Mouse (Mus musculus): ENCODE measurements around the gene Znrf3. TPM values are rescaled to one million over a fixed set of nuclear protein-coding genes. Genes with fewer than 3 reads are reported as not detected.

The Znrf3 gene
- polyA plus RNA-seq, 1 experiment from 2014 or later = 5.4 TPM

GRCm38 (mm10) chr11:5255509-5256014 lies 189.1 kb downstream of the Znrf3 start:
- H3K9me3 ChIP-seq (replicated peaks) = no peaks in the 10 kb centered on the region
- H3K4me3 ChIP-seq = no peak overlapping the region
- no peak overlapping the region for H3K9ac ChIP-seq
- no peak for ATAC-seq
- 56% methylated on average over 9 of the region's 9 CpGs for WGBS (ENCODE audit: insufficient replicate concordance)
- H3K27me3 ChIP-seq (replicated peaks) = peaks cover 15% of the 10 kb centered on the region
- H3K27ac ChIP-seq = no peak overlapping the region
- peaks cover 20% of the 10 kb centered on the region for H3K4me1 ChIP-seq
- H3K4me2 ChIP-seq = no peak overlapping the region
- no peaks in the 10 kb centered on the region for H3K36me3 ChIP-seq

- H3K36me3 ChIP-seq = no peaks in the 10 kb centered on the region
- peaks cover 1% of the 10 kb centered on the region; the same call in 1 of the 2 replicates for H3K27me3 ChIP-seq (replicated peaks)
- H3K4me3 ChIP-seq = no peak overlapping the region
- WGBS (ENCODE audit: insufficient replicate concordance) = 73% methylated on average over 2 of the region's 2 CpGs
- H3K9ac ChIP-seq = no peak overlapping the region
- H3K9me3 ChIP-seq (replicated peaks) = no peaks in the 10 kb centered on the region
- H3K4me2 ChIP-seq = no peak overlapping the region
- peaks cover 24% of the 10 kb centered on the region for H3K4me1 ChIP-seq
- H3K27ac ChIP-seq = no peak overlapping the region
- no peak for ATAC-seq
These were observed 190.6 kb downstream of the Znrf3 start for GRCm38 (mm10) chr11:5254016-5254415.

- ATAC-seq = no peak
These were observed 191.1 kb downstream of the Znrf3 start for GRCm38 (mm10) chr11:5253528-5253927.

GRCm38 (mm10) chr11:5252727-5253126 lies 191.9 kb downstream of the Znrf3 start:
- Histone ChIP-seq H3K9ac (no peak overlapping the region), H3K4me3 (no peak overlapping the region), H3K4me2 (no peak overlapping the region), H3K27me3 (replicated peaks) (no peaks in the 10 kb centered on the region), H3K4me1 (peaks cover 36% of the 10 kb centered on the region), H3K27ac (no peak overlapping the region), H3K36me3 (no peaks in the 10 kb centered on the region), H3K9me3 (replicated peaks) (no peaks in the 10 kb centered on the region)
- 79% methylated on average over 8 of the region's 8 CpGs for WGBS (ENCODE audit: insufficient replicate concordance)
- no peak for ATAC-seq

More at GRCm38 (mm10) chr11:5253528-5253927, 191.1 kb downstream of the Znrf3 start:
- Histone ChIP-seq H3K27me3 (replicated peaks) (no peaks in the 10 kb centered on the region; the same call in 1 of the 2 replicates), H3K4me2 (no peak overlapping the region), H3K27ac (no peak overlapping the region), H3K36me3 (no peaks in the 10 kb centered on the region), H3K9me3 (replicated peaks) (no peaks in the 10 kb centered on the region), H3K9ac (no peak overlapping the region), H3K4me1 (peaks cover 28% of the 10 kb centered on the region), H3K4me3 (no peak overlapping the region)
- 51% methylated on average over 3 of the region's 3 CpGs for whole genome bisulfite sequencing (ENCODE audit: insufficient replicate concordance)

DNA sequence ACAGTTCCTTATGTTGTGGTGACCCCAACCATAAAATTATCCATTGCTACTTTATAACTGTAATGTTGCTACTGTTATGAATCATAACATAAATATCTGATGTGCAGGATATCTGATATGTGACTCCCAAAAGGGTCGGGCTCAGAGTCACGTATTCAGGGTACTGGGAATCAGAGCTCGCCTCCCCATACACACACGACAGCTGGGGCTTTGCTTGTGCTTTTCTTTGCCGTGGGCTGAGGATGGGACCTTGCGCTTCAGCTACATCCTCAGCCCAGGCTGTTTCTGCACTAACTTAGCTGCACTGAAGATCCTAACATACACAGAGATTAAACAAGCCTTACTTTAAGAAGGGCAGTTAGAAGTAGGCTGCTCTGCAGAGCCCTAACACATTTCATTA lies 193.5 kb downstream of the Znrf3 start:
- ATAC-seq = no peak
- H3K36me3 ChIP-seq = no peaks in the 10 kb centered on the region
- H3K27ac ChIP-seq = no peak overlapping the region
- no peak overlapping the region for H3K4me3 ChIP-seq
- peaks cover 49% of the 10 kb centered on the region for H3K4me1 ChIP-seq
- H3K27me3 ChIP-seq (replicated peaks) = no peaks in the 10 kb centered on the region
- WGBS (ENCODE audit: insufficient replicate concordance) = 71% methylated on average over 6 of the region's 6 CpGs
- no peak overlapping the region for H3K4me2 ChIP-seq
- no peak overlapping the region for H3K9ac ChIP-seq
- no peaks in the 10 kb centered on the region for H3K9me3 ChIP-seq (replicated peaks)

DNA sequence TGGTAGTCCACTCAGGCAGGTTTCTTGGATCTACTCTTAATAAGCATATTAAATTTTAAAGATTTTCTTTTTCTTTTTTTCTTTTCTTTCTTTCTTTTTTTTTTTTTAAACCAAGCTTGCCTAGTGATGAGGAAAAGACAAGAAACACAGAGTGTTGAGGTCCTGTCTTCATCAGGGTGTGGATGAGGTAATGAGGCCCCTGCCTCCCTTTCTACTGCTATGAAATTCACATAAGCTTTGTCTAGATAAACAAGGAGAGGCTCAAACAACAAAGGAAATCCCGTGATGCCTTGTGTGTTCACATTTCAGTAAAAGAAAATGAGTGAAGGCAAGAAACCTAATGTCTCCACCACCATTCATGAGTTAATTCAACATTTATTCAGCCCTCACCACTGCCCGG lies 196.4 kb downstream of the Znrf3 start:
- no peak for ATAC-seq
- H3K4me1 ChIP-seq = peaks cover 62% of the 10 kb centered on the region

DNA sequence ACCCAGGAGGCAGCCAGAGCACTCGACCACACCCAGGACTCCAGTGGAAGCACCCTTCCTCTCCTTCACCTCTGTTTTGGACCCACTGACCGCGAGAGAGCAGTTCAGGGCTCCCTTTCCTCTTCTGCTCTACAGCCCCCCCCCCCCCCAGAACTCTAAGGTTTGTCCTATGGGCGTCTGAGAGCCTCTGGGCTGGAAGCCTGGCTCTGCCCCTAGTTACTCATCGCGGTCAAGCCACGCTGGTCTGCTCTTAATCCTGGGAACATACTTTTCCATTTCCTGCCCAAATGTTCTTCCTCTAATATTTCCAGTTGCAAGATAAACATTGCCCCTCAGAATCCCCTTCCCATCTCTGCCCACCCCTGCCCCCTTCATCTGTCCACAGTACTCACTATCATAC lies 199.2 kb downstream of the Znrf3 start:
- H3K27ac ChIP-seq = no peak overlapping the region
- no peak overlapping the region for H3K4me3 ChIP-seq
- no peaks in the 10 kb centered on the region for H3K9me3 ChIP-seq (replicated peaks)
- WGBS (ENCODE audit: insufficient replicate concordance) = 59% methylated on average over 7 of the region's 7 CpGs
- peaks cover 59% of the 10 kb centered on the region for H3K4me1 ChIP-seq
- H3K4me2 ChIP-seq = no peak overlapping the region
- H3K9ac ChIP-seq = no peak overlapping the region
- H3K36me3 ChIP-seq = no peaks in the 10 kb centered on the region; the same call in 1 of the 2 replicates
- no peak for ATAC-seq
- no peaks in the 10 kb centered on the region for H3K27me3 ChIP-seq (replicated peaks)

More for the DNA sequence above, 196.4 kb downstream of the Znrf3 start:
- no peaks in the 10 kb centered on the region for H3K9me3 ChIP-seq (replicated peaks)
- H3K9ac ChIP-seq = no peak overlapping the region
- WGBS (ENCODE audit: insufficient replicate concordance) = 59% methylated on average over 2 of the region's 2 CpGs
- no peak overlapping the region for H3K4me2 ChIP-seq
- no peaks in the 10 kb centered on the region for H3K36me3 ChIP-seq
- H3K4me3 ChIP-seq = no peak overlapping the region
- H3K27ac ChIP-seq = no peak overlapping the region
- no peaks in the 10 kb centered on the region for H3K27me3 ChIP-seq (replicated peaks)

- no peaks in the 10 kb centered on the region for H3K27me3 ChIP-seq (replicated peaks)
- H3K4me1 ChIP-seq = peaks cover 66% of the 10 kb centered on the region
- no peak overlapping the region for H3K4me3 ChIP-seq
- no peak overlapping the region for H3K4me2 ChIP-seq
- H3K9ac ChIP-seq = no peak overlapping the region
- WGBS (ENCODE audit: insufficient replicate concordance) = 57% methylated on average over 8 of the region's 8 CpGs
- ATAC-seq = no peak
- no peaks in the 10 kb centered on the region for H3K9me3 ChIP-seq (replicated peaks)
- H3K27ac ChIP-seq = no peak overlapping the region
- no peaks in the 10 kb centered on the region; the same call in 1 of the 2 replicates for H3K36me3 ChIP-seq
These were observed 199.9 kb downstream of the Znrf3 start for GRCm38 (mm10) chr11:5244749-5245130.

GRCm38 (mm10) chr11:5243812-5244748 lies 200.6 kb downstream of the Znrf3 start:
- Histone ChIP-seq H3K27me3 (replicated peaks) (no peaks in the 10 kb centered on the region), H3K9ac (no peak overlapping the region), H3K4me2 (no peak overlapping the region), H3K9me3 (replicated peaks) (no peaks in the 10 kb centered on the region), H3K27ac (no peak overlapping the region), H3K36me3 (no peaks in the 10 kb centered on the region; the same call in 1 of the 2 replicates), H3K4me3 (no peak overlapping the region), H3K4me1 (peaks cover 68% of the 10 kb centered on the region)
- WGBS (ENCODE audit: insufficient replicate concordance) = 56% methylated on average over 24 of the region's 24 CpGs
- no peak for ATAC-seq

- no peak for ATAC-seq
- no peak overlapping the region for H3K4me3 ChIP-seq
- H3K4me2 ChIP-seq = no peak overlapping the region
- H3K9ac ChIP-seq = no peak overlapping the region
- H3K9me3 ChIP-seq (replicated peaks) = no peaks in the 10 kb centered on the region
- no peaks in the 10 kb centered on the region; the same call in 1 of the 2 replicates for H3K36me3 ChIP-seq
- H3K27ac ChIP-seq = no peak overlapping the region
- H3K27me3 ChIP-seq (replicated peaks) = no peaks in the 10 kb centered on the region
- H3K4me1 ChIP-seq = peaks cover 63% of the 10 kb centered on the region
- WGBS (ENCODE audit: insufficient replicate concordance) = 78% methylated on average over 7 of the region's 7 CpGs
These were observed 201.4 kb downstream of the Znrf3 start for GRCm38 (mm10) chr11:5243208-5243607.

DNA sequence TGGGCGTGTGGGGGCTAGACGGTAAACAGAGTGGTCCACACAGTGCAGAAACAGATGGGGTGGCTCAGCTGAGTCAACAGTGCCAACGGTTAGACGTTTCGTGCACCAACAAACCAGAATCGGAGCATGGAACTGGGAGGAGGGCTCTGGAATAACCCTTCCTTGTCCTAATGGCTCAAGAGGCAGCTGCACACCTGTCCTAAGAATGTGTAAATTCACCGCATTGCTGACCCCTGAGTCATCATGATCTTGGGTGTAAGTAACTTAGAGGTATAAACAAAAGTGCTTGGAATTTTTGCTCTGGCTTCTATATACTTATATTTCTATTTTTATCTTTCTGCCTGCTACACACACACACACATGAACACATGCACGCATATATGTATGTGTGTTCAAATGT lies 202.5 kb downstream of the Znrf3 start:
- Histone ChIP-seq H3K9me3 (replicated peaks) (no peaks in the 10 kb centered on the region), H3K27ac (no peak overlapping the region), H3K4me1 (peaks cover 53% of the 10 kb centered on the region), H3K4me3 (no peak overlapping the region), H3K9ac (no peak overlapping the region), H3K36me3 (no peaks in the 10 kb centered on the region; the same call in 1 of the 2 replicates), H3K4me2 (no peak overlapping the region), H3K27me3 (replicated peaks) (no peaks in the 10 kb centered on the region)
- WGBS (ENCODE audit: insufficient replicate concordance) = 73% methylated on average over 8 of the region's 8 CpGs
- ATAC-seq = no peak

Measured in liver, embryonic 12.5 days (tissue).